Mouse (Mus musculus) R1 (cell line): ENCODE data around the gene Hdac1.
"Not testable (repeated sequence)": the region's sequence is repeated elsewhere in the genome, so short reads cannot be mapped to it uniquely, and the experiment has no call there.

ENCODE experiments used
- DNase-seq: peaks from one replicate; pipeline ENCODE4 v3.0.0-alpha.2; 2018; ENCODE audit warnings: low read depth, low spot score

Gene Hdac1

DNA sequence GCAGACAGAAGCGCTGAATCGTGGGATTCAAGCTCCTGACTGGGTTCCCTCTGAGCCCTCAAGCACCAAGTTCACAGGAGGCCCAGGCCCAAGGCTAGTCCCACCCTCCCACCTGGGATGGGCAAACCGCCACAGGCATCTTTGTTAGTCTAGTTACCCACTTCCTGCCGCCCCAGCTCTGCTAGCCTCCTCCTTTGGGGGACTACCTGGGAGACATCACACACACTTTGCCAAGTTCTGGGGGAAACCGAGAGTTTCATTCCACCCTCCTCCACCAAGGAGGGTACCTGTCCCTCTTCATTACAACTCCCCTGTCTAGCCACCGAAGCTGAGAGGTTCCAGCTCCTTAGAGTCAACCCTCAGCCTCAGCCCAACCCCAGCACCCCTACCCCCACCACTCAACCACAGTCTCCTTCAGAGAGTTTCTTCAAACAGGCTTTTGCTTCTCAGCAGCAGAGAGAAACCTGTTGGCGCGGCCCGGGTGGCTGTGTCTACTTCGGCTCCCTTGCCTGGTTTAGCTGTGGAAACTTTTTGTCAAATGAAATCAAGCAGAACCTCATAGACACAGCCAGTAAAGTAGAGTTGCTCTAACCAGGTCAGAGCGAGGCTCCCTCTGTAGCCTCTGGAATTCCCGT, 15.9 kb upstream of the Hdac1 start:
- DNase-seq: no peak

DNA sequence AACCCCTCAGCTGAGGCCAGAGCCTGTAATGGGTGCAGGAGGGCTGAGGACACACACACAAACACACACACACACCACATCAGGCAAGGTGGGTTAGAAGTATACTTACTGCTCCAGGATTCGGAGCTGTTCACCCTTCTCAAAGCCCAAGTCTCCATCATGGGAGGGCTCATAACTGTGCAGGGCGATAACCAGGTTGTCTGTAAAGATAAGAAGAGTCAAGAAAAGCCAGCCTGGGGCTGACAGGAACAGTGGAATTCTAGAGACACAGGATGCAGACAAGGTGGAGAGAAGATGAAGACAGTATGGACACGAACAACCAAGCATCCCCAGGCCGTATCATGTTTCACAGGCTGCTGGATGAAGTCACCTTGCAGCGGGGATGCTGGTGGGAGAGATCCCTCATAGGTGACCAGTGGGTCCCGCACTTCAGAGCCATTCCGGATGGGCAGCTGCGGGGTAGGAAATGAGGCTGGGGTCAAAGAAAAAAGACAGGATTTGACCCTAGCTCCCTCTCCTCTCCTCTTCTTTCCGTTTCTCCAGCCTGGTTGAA, 14.8 kb upstream of the Hdac1 start:
- no peak for DNase-seq

DNA sequence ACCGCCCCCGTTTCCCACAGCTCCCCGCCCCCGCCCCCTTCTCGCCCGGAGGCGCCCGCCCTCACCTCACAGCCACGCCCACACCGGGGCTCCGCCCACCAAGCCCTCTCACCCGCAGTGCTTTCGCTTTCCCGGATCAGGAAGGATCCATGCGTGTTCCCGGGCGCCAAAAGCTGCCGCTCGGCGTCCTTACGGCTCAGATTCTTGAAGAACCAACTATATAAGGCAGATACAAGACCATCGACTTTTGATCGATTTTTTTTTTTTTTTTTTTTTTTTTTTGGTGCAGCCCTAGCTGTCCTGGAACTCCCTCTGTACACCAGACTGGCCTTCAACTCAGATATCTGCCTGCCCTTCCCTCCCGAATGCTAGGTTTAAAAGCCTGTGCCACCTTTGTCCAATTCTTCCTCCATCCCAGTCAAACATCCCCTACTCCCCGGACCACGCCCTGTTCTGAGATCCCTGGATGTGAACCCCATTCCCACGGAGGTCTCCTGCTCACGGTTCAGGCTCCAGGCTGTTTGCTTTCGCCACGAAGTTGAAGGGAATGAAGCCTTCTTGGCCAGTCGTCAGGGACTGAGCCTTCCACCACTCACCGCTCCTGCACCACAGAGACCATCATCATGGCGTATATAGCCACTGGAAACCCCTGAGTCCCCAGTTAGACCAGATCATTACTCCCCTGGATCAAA, 14.2 kb upstream of the Hdac1 start:
- peak; percentile 91 for DNase-seq

DNA sequence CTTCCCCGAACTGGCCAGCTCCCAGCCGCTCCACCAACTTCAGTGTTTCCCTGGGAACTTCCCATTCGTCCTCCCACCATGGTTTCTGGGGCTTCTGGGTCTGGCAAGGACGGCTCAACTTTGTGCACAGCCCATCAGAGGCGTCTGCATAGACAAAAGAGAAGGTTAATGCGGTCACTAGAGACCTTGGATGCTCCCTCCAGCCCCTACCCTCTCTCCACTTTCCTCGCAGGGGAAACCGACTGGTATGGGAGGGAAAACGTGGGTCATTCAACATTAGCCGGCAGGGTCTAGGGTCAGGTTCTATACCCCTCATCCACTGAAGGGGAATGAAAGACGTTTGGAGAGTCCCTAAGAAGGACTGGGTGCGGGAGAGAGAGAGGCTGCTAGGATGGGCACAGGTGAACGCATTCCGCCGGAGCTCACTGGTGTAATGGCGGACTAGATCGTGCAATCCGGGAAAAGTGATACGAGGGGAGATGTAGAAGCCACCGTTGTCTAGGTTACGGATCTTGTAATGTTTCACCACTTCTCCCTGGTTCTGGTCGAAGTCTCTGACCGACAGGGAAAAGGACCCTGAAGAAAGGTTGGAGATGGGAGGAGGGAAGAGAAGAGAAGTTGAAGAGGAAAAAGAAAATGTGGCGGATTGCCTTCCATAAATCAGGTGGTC, 13.5 kb upstream of the Hdac1 start:
- DNase-seq: peak; percentile 33

DNA sequence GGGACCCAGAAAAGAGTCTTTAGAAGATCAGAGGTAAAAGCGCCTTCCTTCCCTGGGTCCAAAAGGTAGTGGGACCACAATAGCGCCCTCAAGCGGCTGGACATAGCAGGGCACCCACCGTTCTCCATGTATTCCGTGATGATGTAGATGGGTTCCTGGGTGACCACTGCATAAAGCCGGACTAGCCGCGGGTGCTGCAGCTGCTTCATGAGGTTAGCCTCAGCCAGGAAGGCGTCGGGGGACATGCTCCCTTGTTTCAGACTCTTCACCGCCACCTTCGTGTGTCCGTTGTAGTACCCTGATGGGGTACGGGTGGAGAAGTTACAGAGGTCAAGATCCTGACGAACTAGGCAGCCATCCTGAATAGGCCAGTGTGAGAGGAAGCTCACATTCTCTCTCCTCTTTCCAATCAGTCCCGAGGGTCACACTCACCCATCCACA, 12.9 kb upstream of the Hdac1 start:
- DNase-seq: peak; percentile 87

DNA sequence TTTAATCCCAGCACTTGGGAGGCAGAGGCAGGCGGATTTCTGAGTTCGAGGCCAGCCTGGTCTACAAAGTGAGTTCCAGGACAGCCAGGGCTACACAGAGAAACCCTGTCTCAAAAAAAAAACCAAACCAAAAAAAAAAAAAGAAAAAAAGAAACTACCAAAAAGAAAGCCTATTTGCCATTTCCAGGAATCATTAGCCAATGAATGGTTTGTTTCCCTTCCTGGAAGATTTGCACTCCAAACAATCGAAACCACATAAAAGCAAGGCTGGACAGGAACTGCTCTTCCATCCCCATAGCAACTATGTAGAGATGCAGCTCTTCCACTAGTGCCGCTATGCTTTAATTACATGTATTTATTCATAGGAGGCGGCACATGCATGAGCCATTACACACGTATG, 12.0 kb upstream of the Hdac1 start:
- DNase-seq: peak; percentile 52

DNA sequence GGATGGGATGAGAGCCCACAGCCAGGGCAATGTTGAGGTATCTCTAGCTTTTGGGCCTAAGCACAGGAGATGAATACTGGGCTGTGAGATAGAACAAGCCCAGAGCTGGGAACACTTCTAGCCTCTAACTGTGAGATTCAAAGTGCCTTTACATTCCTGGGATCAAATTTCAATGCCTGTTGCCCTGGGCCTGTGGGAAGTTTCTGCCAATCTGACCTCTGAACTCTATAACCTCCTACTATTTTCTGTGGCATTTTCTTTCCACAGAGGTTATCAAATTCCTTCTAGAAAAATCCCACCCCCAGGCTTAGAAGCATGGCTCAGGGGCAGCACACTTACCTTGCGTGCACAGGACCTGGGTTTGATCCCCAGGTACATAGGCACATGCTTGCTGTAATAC, 7.8 kb upstream of the Hdac1 start:
- peak; percentile 25 for DNase-seq

DNA sequence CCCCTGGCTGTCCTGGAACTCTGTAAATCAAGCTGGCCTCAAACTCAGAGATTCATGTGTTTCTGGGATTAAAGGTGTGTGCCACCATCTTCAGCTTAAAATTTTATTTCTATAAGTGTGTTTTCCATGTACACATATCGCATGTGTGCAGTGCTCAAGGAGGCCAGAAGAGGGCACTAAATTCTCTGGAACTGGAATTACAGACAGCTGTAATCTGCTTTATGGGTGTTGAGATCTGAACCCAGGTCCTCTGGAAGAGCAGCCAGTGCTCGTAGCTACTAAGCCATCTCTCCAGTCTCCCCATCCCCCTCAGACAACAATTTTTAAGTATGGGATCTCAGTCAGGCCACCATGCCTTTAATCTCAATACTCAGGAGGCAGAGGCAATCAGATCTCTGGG, 6.8 kb upstream of the Hdac1 start:
- DNase-seq: peak; percentile 61

DNA sequence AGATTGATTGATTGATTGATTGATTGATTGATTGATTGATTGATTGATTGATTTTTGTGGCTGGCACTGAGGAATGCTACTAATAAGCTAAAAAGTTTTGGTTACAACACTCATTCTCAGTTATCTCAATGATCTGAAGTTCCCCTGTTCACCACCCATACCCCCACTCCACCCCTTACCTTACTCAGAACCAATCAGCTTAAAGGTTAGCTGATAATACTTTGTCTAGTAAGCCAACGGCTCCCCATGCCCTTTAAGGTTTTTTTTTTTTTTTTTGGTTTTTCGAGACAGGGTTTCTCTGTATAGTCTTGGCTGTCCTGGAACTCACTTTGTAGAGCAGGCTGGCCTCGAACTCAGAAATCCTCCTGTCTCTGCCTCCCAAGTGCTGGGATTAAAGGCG, 5.1 kb upstream of the Hdac1 start:
- not testable (repeated sequence) for DNase-seq

DNA sequence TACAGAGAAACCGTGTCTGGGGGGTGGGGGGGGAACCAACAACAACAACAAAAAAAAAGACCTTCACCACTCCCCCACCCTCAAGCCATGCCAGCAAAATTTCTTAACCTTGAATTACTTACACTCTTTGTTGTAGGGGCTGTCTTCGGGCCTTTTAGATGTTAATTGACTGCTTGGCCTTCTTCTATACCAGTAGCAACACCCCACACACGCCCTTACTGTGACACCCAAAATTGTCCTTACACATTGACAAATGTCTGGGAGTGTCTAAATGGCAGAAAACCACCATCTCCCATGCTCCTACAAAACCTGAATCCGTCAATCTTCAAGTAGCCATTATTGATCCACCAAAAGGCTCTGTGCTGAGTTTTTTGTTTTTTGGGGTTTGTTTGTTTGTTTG, 1.6 kb upstream of the Hdac1 start:
- DNase-seq: peak; percentile 77

DNA sequence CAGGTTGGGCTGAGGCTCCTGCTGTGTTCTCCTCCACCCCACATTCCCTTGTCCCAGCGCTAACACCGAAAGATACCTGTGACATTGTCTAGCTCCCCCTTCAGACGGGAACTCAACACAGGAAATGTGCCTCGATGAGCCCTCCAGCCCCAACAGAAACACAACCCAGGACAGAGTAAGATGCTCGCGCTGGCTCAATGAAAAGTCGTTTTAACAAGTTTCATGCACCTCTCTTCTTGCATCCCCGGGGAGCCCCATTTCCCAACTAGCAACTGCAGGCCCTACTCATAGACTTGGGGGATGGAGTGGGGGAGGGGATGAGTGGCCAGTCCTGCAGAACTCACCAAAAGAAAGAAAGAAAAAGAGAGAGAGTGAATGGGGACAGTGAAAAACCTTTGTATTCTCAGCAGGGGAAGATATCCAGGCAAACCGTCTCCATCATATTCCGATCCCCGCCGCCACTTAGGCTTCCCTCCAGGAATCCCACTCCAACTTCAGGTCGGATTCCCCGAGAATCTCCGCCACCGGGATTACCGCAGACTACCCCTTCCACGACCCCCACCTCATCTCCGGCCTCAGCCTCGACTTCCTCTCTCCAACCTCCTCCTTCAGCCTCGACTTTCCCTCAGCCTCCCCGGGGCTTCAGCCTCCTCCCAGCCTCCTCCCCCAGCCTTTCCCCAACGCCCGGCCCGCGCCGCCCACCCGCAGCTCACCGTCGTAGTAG, 483 bp downstream of the Hdac1 start:
- peak; percentile 95 for DNase-seq

DNA sequence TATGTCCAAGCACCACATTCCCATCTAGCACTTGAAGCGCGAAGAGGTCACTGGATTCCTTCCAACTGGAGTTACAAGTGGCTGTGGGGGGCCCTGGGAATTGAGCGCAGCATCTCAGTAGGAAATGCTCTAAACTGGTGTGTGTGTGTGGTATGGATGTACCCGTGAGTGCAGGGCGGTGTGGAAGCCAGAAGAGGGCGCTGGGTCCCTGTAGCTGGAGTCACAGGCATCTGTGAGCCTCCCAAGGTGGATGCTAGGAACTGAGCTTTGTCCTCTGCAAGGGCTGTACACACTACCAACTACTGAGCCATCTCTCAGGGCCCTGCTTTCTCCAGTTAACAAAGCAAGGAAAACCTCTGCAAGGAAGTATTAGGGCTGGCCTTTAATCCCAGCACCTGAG, 2.5 kb downstream of the Hdac1 start:
- DNase-seq: peak; percentile 85

DNA sequence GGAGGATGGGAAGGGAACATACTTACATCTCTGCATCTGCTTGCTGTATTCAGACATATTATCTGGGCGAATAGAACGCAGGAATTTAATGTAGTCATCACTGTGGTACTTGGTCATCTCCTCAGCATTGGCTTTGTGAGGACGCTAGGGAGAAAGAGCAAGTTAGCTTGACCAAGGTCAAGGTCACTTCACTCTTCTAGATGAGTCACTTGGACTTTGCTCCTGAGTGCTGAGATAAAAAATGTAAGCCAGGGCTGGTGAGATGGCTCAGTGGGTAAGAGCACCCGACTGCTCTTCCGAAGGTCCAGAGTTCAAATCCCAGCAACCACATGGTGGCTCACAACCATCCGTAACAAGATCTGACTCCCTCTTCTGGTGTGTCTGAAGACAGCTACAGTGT, 13.6 kb downstream of the Hdac1 start:
- not testable (repeated sequence) for DNase-seq

DNA sequence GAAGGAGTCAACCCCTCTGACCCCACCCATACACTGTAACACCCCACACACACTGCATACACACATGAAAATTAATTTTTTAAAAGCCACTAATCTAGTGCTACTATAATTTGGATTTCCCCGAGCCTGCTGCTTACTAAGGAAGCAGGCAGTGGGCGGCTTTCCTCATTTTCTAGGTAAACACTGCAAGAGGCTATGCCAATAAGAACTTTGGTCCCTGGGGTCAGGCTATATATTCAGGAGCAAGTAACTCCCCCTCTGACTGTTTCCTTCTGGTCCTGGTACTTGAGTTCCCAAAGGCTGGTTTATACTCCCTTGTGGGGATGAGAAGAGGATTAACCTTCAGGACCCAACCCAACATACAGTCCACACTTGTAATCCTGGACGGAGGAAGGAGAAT, 16.6 kb downstream of the Hdac1 start:
- DNase-seq: no peak

DNA sequence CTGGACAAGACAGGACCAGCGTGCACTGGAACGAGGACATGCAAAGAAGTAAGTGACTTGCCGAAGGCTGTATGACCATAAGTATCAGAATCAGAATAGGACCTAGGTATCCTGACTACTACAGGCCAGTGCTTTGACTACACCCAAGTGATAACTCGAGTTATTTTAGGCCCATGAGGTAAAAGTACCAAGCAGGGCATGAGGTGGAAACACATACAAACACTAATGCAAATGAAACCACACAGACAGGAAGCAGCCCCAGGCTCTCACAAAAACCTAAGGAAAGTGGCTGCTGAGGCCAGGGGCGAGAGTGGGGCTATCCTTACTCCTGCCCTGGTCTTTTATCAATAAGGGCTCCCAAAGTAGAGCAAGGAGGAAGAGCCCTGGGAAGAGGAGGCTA, 17.2 kb downstream of the Hdac1 start:
- no peak for DNase-seq

DNA sequence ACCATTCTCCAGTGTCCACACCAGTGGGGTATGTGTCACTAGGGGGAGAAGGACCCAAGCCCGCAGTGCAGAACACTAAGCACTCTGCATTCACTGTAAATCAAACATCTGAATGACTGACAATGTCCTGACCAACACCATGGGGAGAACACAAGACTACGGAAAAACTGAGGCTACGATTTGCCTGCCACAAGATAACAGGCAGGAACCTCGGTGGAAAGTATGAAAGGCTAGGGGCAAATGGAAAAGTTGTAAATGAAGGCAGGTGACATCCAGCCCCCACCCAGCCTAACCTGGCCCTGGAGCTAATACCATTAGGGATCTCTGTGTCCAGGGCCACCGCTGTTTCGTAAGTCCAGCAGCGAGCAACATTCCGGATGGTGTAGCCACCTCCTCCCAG, 24.0 kb downstream of the Hdac1 start:
- no peak for DNase-seq

DNA sequence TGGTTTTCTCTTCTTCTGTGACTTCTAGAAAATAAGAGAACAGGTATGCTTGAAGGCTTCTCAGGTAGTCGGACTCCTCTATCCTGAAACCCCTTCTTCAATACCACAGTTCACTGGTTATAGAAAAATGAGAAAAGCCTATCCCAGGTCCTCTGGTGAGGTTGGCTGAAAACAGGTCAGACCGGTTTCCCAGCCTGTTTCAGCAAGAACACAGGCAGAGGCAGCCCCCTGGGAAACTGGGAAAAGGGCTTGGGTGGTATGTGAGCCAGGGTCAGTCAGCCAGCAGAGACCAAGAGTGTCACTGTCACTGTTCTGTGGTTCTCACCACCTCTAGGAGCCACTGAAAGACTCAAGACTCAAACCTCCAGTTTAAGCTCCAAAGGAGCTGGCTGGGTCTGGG, 25.6 kb downstream of the Hdac1 start:
- peak; percentile 65 for DNase-seq

DNA sequence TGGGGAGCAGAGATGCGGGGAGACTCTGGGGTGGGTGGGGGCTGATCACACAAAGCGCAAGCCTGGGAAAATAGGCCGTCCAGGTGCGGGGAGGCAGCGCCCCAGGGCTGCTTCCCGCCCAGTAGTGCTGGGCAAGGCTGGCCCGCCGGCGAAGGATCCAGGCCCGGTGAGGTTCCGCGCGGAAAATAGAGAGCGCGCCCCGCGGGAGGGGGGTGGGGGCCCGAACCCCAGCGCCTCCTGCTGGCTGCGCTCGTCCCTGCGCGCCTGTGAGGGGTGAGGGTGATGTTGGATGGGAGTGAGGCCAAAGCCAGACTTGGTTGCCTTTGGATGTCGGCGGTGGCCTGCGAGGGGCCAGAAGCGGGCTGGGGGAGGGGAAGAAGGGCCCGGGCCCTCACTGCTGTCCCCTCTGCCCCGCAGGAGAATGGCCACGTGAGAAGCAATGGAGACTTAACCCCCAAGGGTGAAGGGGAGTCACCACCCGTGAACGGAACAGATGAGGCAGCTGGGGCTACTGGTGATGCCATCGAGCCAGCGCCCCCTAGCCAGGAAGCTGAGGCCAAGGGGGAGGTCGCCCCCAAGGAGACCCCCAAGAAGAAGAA, 28.1 kb downstream of the Hdac1 start:
- peak; percentile 69 for DNase-seq

DNA sequence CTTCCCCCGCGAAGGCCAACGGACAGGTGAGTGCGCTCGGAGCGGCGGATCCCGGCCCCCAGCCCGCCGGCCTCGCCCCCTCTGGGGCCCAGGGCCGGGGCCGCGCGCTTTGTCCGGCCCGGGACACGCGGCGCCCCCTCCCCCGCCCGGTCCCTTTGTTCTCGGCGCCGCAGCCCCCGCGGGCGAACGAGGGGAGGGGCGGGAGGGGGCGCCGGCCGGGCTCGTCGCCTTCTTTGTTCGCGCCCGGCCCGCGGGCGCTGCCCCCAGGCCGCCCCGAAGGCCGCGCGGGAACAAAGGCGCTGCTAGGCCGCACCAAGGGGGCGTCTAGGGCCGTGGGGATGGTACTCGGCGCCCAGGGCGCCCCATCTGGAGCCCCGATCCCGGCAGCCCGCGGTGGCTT, 28.6 kb downstream of the Hdac1 start:
- no peak for DNase-seq

DNA sequence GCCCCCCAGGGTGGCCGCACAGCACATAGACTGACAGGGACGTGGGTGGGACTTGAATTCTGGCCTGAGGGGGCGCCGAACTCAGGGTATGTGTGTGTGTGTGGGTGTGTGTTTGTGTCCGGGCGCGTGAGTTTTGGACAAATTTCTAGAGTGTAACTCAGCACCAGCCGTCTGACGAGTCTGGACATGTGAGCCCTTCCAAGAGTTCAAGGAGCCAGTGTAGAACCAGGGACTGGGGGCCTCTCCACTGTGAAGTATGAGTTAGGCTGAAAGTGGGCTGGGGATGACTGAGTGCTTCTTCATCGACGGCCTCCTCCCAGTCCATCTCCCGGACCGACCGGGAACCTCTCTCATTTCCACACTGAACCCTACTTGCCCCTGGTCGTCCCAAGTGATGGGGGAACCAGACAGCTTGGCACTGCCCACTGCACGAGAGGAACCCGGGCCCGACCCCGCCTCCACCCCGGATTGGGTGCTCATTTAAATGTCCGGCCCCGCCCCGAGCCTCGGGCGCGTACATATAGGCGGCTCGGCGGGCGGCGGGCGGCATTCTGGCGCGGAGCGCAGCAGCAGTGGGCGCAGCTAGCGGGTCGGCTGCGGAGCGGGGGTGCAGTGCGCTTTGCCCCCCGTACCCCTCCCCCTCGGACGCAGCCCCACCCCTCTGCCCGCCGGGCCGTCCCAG, 29.3 kb downstream of the Hdac1 start, which contains the start of gene Marcksl1:
Gene Marcksl1, plus strand, starts transcription at position 496 of the 682 bp plus-strand sequence.
- DNase-seq: peak; percentile 84
